Mouse (Mus musculus) heart, adult 2 months (tissue): ENCODE data around the gene Oma1. TPM values are rescaled to one million over a fixed set of nuclear protein-coding genes. Genes with fewer than 3 reads are reported as not detected.

Experiments used
- DNase-seq, 2 experiments: peaks; one replicate each; pipeline ENCODE4 v3.0.0; 2021
- H3K27ac ChIP-seq: fragments of 200-600 bp; 2 replicates; pipeline ENCODE4 v1.8.1; 2022
- H3K27me3 ChIP-seq: fragments of 200-500 bp; 2 replicates; pipeline ENCODE4 v1.6.1; 2012; ENCODE audit warnings: mild to moderate bottlenecking, low read length, inconsistent platforms, mixed read lengths; ENCODE audit not compliant: control insufficient read depth, insufficient read depth
- H3K36me3 ChIP-seq: fragments of 200-500 bp; 2 replicates; pipeline ENCODE4 v1.6.1; 2012; ENCODE audit warnings: low read length, inconsistent platforms; ENCODE audit not compliant: control insufficient read depth, insufficient read depth
- H3K4me1 ChIP-seq: fragments of 200-500 bp; 2 replicates; pipeline ENCODE4 v1.6.1; 2011; ENCODE audit warnings: low read length; ENCODE audit not compliant: control insufficient read depth, insufficient read depth
- H3K4me3 ChIP-seq: fragments of 200-600 bp; 2 replicates; pipeline ENCODE4 v1.8.1; 2022
- H3K79me2 ChIP-seq: fragments of 200-500 bp; replicated peaks from 2 replicates; pipeline ENCODE4 v1.6.1; 2012; ENCODE audit warnings: mild to moderate bottlenecking, inconsistent platforms, low read length, moderate library complexity, mixed read lengths; ENCODE audit not compliant: control insufficient read depth, insufficient read depth
- H3K9ac ChIP-seq: fragments of 200-500 bp; 2 replicates; pipeline ENCODE4 v1.6.1; 2012; ENCODE audit warnings: low read depth, mild to moderate bottlenecking, control low read depth, inconsistent platforms, low read length, mixed read lengths
- CTCF ChIP-seq: fragments of 200-600 bp; IDR thresholded peaks from 2 replicates; pipeline ENCODE4 v1.8.1; 2022; ENCODE audit warnings: antibody characterized with exemption, mild to moderate bottlenecking, moderate library complexity
- EP300 ChIP-seq: fragments of 200-500 bp; IDR thresholded peaks from 2 replicates; pipeline ENCODE4 v1.6.1; 2011; ENCODE audit warnings: low read depth, low read length, control low read depth; ENCODE audit not compliant: insufficient read depth
- POLR2A ChIP-seq: fragments of 200-500 bp; IDR thresholded peaks from 2 replicates; pipeline ENCODE4 v1.6.1; 2011; ENCODE audit warnings: mild to moderate bottlenecking, low read depth, low read length, control low read depth; ENCODE audit not compliant: insufficient read depth
- WGBS: fragments of 180-500 bp; shearing (Covaris S2); methylation state at CpG from one replicate; pipeline ENCODE4 v1.1.7; 2018; 5-methylcytosine and 5-hydroxymethylcytosine counted together
- intact Hi-C: fragments of 180-260 bp; cut with DNase I; formaldehyde crosslinking; loops from one replicate; pipeline ENCODE4 v1.15.1; 2025
- polyA plus RNA-seq: library from polyadenylated mRNA; depleted of rRNA; stranded (reverse); fragments of >200 nt; gene quantifications from 2 replicates; pipeline ENCODE4 v1.2.3, GENCODE M21; 2012
- total RNA-seq, 2 experiments: library from RNA; stranded (reverse); gene quantifications; 2 replicates each; pipeline ENCODE4 v1.2.3; 2021

Gene Oma1
- total and polyA plus RNA-seq, 3 experiments: 20.4 to 40.1 (median 33.0) TPM

DNA sequence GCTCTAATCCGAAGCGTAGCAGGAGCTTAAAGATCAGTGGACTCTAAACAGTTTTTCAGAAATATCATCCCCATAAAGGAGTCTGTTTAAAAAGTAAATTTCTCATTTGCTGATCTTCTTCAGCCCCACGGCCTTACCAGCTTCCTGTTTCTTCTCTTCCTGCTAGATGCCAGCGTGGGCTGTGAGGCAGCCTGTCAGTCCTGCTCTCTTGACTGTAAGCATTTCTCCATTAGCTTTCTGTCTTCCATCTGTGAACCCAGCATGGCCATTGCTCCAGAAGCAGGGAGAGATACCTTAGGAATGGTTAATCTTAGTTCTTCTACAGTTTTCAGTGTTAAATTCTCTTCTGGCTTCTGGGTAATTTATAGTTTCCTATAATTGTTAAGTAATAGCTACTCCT is 28.0 kb downstream of the Oma1 start:
- intact Hi-C loops: loop anchor here (10.0 kb wide), 1 partner anchor 197 kb away; no protein-coding TSS in a partner anchor
- 71% methylated on average over 4 of the region's 4 CpGs for WGBS

DNA sequence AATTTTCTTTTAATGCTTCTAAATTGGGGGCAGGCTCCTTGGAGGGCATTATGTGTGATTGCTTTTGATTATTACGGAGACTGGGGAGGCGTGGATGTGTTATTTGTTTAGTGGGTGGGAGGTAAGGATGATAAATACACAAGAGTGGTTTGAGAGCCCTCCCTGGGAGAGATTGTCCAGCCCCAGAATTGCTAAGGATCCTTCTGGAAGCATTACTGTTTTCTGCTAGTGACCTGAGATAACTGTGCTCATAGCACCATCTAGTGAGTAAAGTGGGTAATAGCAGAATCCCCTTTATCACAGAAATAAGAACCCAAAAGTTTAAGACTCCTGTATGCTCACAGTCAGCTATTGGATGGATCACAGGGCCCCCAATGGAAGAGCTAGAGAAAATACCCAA is 32.4 kb downstream of the Oma1 start:
- Histone ChIP-seq H3K79me2 (no peaks in the 10 kb centered on the region), H3K4me3 (no peak overlapping the region), H3K4me1 (no peaks in the 10 kb centered on the region), H3K9ac (no peak overlapping the region), H3K36me3 (no peaks in the 10 kb centered on the region), H3K27ac (no peak overlapping the region), H3K27me3 (no peaks in the 10 kb centered on the region)
- TF ChIP-seq CTCF (peak; percentile 82), POLR2A (no peak)
- intact Hi-C loops: loop anchor here (1.0 to 10.0 kb wide), 3 partner anchors 33 to 359 kb away; partner anchors contain the start of gene Oma1
- peak in 1 of 2 experiments; percentile 8 for DNase-seq
- 47% methylated on average over 2 of the region's 2 CpGs for WGBS

More for the DNA sequence above, 28.0 kb downstream of the Oma1 start:
- Histone ChIP-seq H3K27me3 (no peaks in the 10 kb centered on the region), H3K36me3 (no peaks in the 10 kb centered on the region), H3K79me2 (no peaks in the 10 kb centered on the region), H3K9ac (no peak overlapping the region), H3K27ac (no peak overlapping the region), H3K4me3 (no peak overlapping the region), H3K4me1 (no peaks in the 10 kb centered on the region)
- DNase-seq: no peak
- no peak for TF ChIP-seq CTCF
- TF ChIP-seq POLR2A: no peak
- TF ChIP-seq EP300: no peak

DNA sequence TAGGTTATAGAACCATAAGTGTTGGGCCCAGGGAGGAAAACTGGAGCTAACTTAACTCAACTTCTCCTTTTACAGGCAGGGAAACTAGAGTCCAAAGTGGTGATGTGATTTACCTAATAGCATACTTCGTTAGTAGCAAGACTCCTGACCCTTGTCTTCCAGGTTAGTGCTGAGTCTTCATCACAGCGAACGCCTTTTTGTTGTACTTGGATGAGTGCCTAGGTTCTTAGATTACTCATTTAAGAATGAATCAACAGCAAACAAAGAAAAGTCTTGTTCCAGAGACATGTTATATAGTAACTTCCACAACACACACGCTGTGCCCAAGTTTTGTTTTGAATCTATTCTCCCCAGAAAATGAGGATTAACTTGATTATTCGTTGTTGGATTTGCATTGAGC is 33.2 kb downstream of the Oma1 start:
- Histone ChIP-seq H3K4me3 (no peak overlapping the region), H3K9ac (no peak overlapping the region), H3K79me2 (no peaks in the 10 kb centered on the region), H3K36me3 (no peaks in the 10 kb centered on the region), H3K27ac (no peak overlapping the region), H3K4me1 (no peaks in the 10 kb centered on the region), H3K27me3 (no peaks in the 10 kb centered on the region)
- WGBS: 64% methylated on average over 5 of the region's 5 CpGs
- intact Hi-C loops: loop anchor here (1.0 to 10.0 kb wide), 3 partner anchors 34 to 360 kb away; partner anchors contain the start of gene Oma1
- no peak for DNase-seq
- no peak for TF ChIP-seq POLR2A
- TF ChIP-seq CTCF: no peak
- TF ChIP-seq EP300: no peak

DNA sequence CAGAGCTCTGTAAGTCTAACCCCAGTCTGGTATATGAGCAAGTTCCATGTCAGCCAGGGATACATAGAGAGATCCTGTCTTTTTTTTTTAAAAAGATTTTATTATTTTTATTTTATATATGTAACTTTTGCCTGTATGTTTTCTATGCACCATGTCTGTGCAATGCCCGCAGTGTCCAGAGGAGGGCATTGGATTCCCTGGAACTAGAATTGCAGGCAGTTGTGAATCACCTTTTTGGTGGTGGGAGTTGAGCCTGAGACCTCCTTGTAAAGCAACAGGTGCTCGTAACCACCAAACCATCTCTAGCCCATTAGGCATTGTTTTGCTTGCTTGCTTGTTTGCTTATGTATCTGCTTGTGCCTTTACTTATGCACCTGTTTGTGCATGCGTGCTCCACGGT is 35.6 kb downstream of the Oma1 start:
- TF ChIP-seq CTCF (peak; percentile 50), EP300 (no peak), POLR2A (no peak)
- DNase-seq: no peak
- Histone ChIP-seq H3K9ac (no peak overlapping the region), H3K4me3 (no peak overlapping the region), H3K27me3 (no peaks in the 10 kb centered on the region), H3K27ac (no peak overlapping the region), H3K79me2 (no peaks in the 10 kb centered on the region), H3K4me1 (no peaks in the 10 kb centered on the region), H3K36me3 (peaks cover 4% of the 10 kb centered on the region)
- intact Hi-C loops: loop anchor here (10.0 kb wide), 1 partner anchor 204 kb away; no protein-coding TSS in a partner anchor
- 93% methylated on average over 4 of the region's 4 CpGs for WGBS

DNA sequence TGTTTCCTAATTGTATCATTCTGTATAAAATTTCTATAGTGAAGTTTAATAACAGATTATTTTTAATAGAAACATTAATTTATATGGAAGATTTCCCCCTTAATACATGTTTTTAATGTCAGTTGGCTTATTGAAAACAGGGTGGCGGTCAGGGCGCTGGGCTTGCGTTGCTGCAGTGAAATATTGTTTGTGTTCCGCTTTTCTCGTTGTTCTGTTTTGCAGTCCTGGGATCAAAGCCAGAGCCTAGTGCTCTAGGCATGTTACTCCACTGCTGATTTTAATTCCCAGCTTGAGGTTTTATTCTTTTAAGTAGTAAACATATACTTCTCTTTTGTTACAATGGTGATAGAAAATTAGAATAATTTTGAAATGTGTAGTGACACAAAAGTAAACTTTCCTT is 39.3 kb downstream of the Oma1 start:
- DNase-seq: no peak
- no peak overlapping the region for H3K27ac ChIP-seq
- H3K27me3 ChIP-seq: no peaks in the 10 kb centered on the region
- H3K4me1 ChIP-seq: no peaks in the 10 kb centered on the region
- WGBS: 61% methylated on average over 5 of the region's 5 CpGs
- H3K36me3 ChIP-seq: peaks cover 4% of the 10 kb centered on the region
- H3K9ac ChIP-seq: no peak overlapping the region
- no peaks in the 10 kb centered on the region for H3K79me2 ChIP-seq
- no peak for TF ChIP-seq CTCF
- TF ChIP-seq EP300: no peak
- TF ChIP-seq POLR2A: no peak
- intact Hi-C loops: no loop called here
- no peak overlapping the region for H3K4me3 ChIP-seq

DNA sequence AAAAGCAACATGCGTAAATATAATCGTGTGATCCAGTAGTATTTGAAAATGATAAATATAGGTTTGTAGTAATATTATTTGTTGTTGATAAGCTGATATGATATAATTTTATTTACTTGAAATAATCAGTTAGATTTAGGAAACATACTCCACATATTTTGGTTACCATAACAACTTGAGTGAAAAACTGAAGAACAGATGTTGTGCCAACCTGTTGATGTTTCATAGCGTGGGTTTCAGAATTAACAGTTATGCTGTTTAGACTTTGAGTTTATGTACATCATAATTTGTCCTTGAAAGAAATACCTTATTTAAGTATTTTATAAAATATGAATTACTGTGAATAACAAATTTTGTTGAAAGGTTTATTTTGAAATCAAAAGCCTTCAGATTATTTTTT is 43.8 kb downstream of the Oma1 start:
- DNase-seq: no peak
- Histone ChIP-seq H3K79me2 (no peaks in the 10 kb centered on the region), H3K4me1 (no peaks in the 10 kb centered on the region), H3K27ac (no peak overlapping the region), H3K27me3 (no peaks in the 10 kb centered on the region), H3K9ac (no peak overlapping the region), H3K4me3 (no peak overlapping the region), H3K36me3 (peaks cover 4% of the 10 kb centered on the region)
- WGBS: 94% methylated on average over 3 of the region's 3 CpGs
- TF ChIP-seq POLR2A (no peak), EP300 (no peak), CTCF (no peak)
- intact Hi-C loops: no loop called here

DNA sequence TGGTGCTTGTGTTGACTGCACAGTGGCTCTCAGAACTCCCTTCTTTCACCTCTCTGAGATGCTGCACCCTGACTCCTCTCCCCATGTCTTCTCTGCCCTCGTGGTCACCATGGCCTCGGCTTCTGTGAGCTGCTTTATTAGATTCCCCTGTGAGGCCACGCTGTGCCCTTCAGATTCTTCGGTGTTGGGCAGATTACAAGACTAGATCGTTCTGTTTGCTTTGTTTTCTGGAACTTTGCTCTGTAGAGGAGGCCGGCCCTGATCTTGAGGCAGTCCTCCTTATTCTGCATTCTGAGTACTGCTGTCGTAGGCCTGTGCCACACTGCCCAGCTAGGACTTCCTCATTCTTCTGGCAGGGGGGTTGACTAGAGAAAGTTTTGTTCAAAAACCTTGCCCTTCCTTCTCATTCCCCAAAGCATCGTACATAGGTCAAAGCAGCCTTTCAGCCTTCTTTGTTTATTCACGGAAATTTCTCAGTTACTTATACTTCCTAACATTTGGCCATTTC is 45.4 kb downstream of the Oma1 start:
- TF ChIP-seq CTCF (no peak), EP300 (no peak), POLR2A (no peak)
- Histone ChIP-seq H3K4me1 (no peaks in the 10 kb centered on the region), H3K27ac (no peak overlapping the region), H3K36me3 (no peaks in the 10 kb centered on the region; the same call in 1 of the 2 replicates), H3K27me3 (no peaks in the 10 kb centered on the region), H3K9ac (no peak overlapping the region), H3K79me2 (no peaks in the 10 kb centered on the region), H3K4me3 (no peak overlapping the region)
- no peak for DNase-seq
- intact Hi-C loops: no loop called here
- WGBS: 89% methylated on average over 9 of the region's 9 CpGs
